Mouse (Mus musculus): ENCODE data around the gene Gys2. TPM values are rescaled to one million over a fixed set of nuclear protein-coding genes. Genes with fewer than 3 reads are reported as not detected.

Gene Gys2
- polyA plus RNA-seq, 1 experiment from 2014 or later = 92.7 TPM

GRCm38 (mm10) chr6:142511516-142512135, 38.7 kb upstream of the Gys2 start:
- H3K27me3 ChIP-seq (ENCODE audit: insufficient read depth, low read length) = no peaks in the 10 kb centered on the region
- peaks cover 5% of the 10 kb centered on the region for H3K4me1 ChIP-seq (ENCODE audit: insufficient read depth)
- H3K4me3 ChIP-seq (ENCODE audit: low read depth, low read length) = no peak overlapping the region
- no peak for TF ChIP-seq EP300 (IDR thresholded peaks at IDR 0.05; ENCODE audit: low read depth)
- no peak for TF ChIP-seq CTCF (IDR thresholded peaks at IDR 0.05; ENCODE audit: low read depth)
- 29% methylated on average over 12 of the region's 12 CpGs for WGBS (ENCODE audit: insufficient replicate concordance)
- no peak for ATAC-seq
- H3K9me3 ChIP-seq (ENCODE audit: low read length) = no peaks in the 10 kb centered on the region
- H3K4me2 ChIP-seq (ENCODE audit: low read depth, low read length) = no peak overlapping the region
- DNase-seq = no peak
- H3K9ac ChIP-seq (replicated peaks) = no peak overlapping the region
- no peaks in the 10 kb centered on the region for H3K36me3 ChIP-seq (replicated peaks; ENCODE audit: insufficient read depth, low read length)
- no peak overlapping the region for H3K27ac ChIP-seq (ENCODE audit: low read depth)

- Histone ChIP-seq H3K27ac (ENCODE audit: low read depth) (no peak overlapping the region), H3K27me3 (ENCODE audit: insufficient read depth, low read length) (no peaks in the 10 kb centered on the region), H3K4me3 (ENCODE audit: low read depth, low read length) (no peak overlapping the region), H3K4me1 (ENCODE audit: insufficient read depth) (peaks cover 5% of the 10 kb centered on the region), H3K9me3 (ENCODE audit: low read length) (no peaks in the 10 kb centered on the region), H3K4me2 (ENCODE audit: low read depth, low read length) (no peak overlapping the region), H3K36me3 (replicated peaks; ENCODE audit: insufficient read depth, low read length) (no peaks in the 10 kb centered on the region), H3K9ac (replicated peaks) (no peak overlapping the region)
- ATAC-seq (no peak), DNase-seq (no peak)
- 45% methylated on average over 4 of the region's 4 CpGs for WGBS (ENCODE audit: insufficient replicate concordance)
- TF ChIP-seq EP300 (IDR thresholded peaks at IDR 0.05; ENCODE audit: low read depth) = no peak
- TF ChIP-seq CTCF (IDR thresholded peaks at IDR 0.05; ENCODE audit: low read depth) = no peak
Observed at GRCm38 (mm10) chr6:142508663-142509062, 35.8 kb upstream of the Gys2 start.

- no peaks in the 10 kb centered on the region for H3K27me3 ChIP-seq (ENCODE audit: insufficient read depth, low read length)
- no peak within 1 kb of the TSS for H3K9ac ChIP-seq (replicated peaks)
Observed at GRCm38 (mm10) chr6:142507785-142508162, 34.9 kb upstream of the Gys2 start, which contains the start of gene Ldhb. Gene Ldhb, minus strand, starts transcription at chr6:142507957.

GRCm38 (mm10) chr6:142507033-142507784, 34.3 kb upstream of the Gys2 start:
- ATAC-seq = peak; percentile 14; the same call in 1 of the 2 replicates
- Histone ChIP-seq H3K36me3 (replicated peaks; ENCODE audit: insufficient read depth, low read length) (no peaks in the 10 kb centered on the region), H3K4me3 (ENCODE audit: low read depth, low read length) (peak overlapping the region; percentile 38), H3K27ac (ENCODE audit: low read depth) (no peak overlapping the region), H3K4me2 (ENCODE audit: low read depth, low read length) (peak overlapping the region; percentile 77), H3K9me3 (ENCODE audit: low read length) (no peaks in the 10 kb centered on the region), H3K4me1 (ENCODE audit: insufficient read depth) (peaks cover 9% of the 10 kb centered on the region), H3K27me3 (ENCODE audit: insufficient read depth, low read length) (no peaks in the 10 kb centered on the region), H3K9ac (replicated peaks) (no peak overlapping the region)
- no peak for DNase-seq
- TF ChIP-seq CTCF (IDR thresholded peaks at IDR 0.05; ENCODE audit: low read depth) (no peak), EP300 (IDR thresholded peaks at IDR 0.05; ENCODE audit: low read depth) (no peak)
- 10% methylated on average over 30 of the region's 30 CpGs for WGBS (ENCODE audit: insufficient replicate concordance)

More at GRCm38 (mm10) chr6:142507785-142508162, 34.9 kb upstream of the Gys2 start, which contains the start of gene Ldhb:
- 1% methylated on average over 19 of the region's 19 CpGs for WGBS (ENCODE audit: insufficient replicate concordance)
- Histone ChIP-seq H3K36me3 (replicated peaks; ENCODE audit: insufficient read depth, low read length) (no peaks in the 10 kb centered on the region), H3K9me3 (ENCODE audit: low read length) (no peaks in the 10 kb centered on the region), H3K27ac (ENCODE audit: low read depth) (no peak within 1 kb of the TSS), H3K4me3 (ENCODE audit: low read depth, low read length) (peak within 1 kb of the TSS; percentile 38), H3K4me2 (ENCODE audit: low read depth, low read length) (peak within 1 kb of the TSS; percentile 77), H3K4me1 (ENCODE audit: insufficient read depth) (peaks cover 7% of the 10 kb centered on the region)
- DNase-seq (peak; percentile 66), ATAC-seq (peak; percentile 81)
- TF ChIP-seq CTCF (IDR thresholded peaks at IDR 0.05; ENCODE audit: low read depth) (no peak), EP300 (IDR thresholded peaks at IDR 0.05; ENCODE audit: low read depth) (no peak)

GRCm38 (mm10) chr6:142506338-142507032, 33.6 kb upstream of the Gys2 start:
- ATAC-seq (no peak), DNase-seq (no peak)
- H3K4me3 ChIP-seq (ENCODE audit: low read depth, low read length) = no peak overlapping the region
- no peaks in the 10 kb centered on the region for H3K9me3 ChIP-seq (ENCODE audit: low read length)
- H3K4me2 ChIP-seq (ENCODE audit: low read depth, low read length) = peak overlapping the region; percentile 77; the same call in 1 of the 2 replicates
- no peak for TF ChIP-seq EP300 (IDR thresholded peaks at IDR 0.05; ENCODE audit: low read depth)
- TF ChIP-seq CTCF (IDR thresholded peaks at IDR 0.05; ENCODE audit: low read depth) = no peak
- no peaks in the 10 kb centered on the region for H3K27me3 ChIP-seq (ENCODE audit: insufficient read depth, low read length)
- H3K36me3 ChIP-seq (replicated peaks; ENCODE audit: insufficient read depth, low read length) = no peaks in the 10 kb centered on the region
- H3K4me1 ChIP-seq (ENCODE audit: insufficient read depth) = peaks cover 9% of the 10 kb centered on the region
- 30% methylated on average over 10 of the region's 10 CpGs for WGBS (ENCODE audit: insufficient replicate concordance)
- H3K9ac ChIP-seq (replicated peaks) = no peak overlapping the region
- no peak overlapping the region for H3K27ac ChIP-seq (ENCODE audit: low read depth)

GRCm38 (mm10) chr6:142503601-142504000, 30.7 kb upstream of the Gys2 start:
- H3K27me3 ChIP-seq (ENCODE audit: insufficient read depth, low read length) = no peaks in the 10 kb centered on the region
- H3K4me2 ChIP-seq (ENCODE audit: low read depth, low read length) = no peak overlapping the region
- peaks cover 9% of the 10 kb centered on the region for H3K4me1 ChIP-seq (ENCODE audit: insufficient read depth)
- 71% methylated on average over 8 of the region's 8 CpGs for WGBS (ENCODE audit: insufficient replicate concordance)
- H3K9ac ChIP-seq (replicated peaks) = no peak overlapping the region
- H3K9me3 ChIP-seq (ENCODE audit: low read length) = no peaks in the 10 kb centered on the region
- no peak for ATAC-seq
- TF ChIP-seq EP300 (IDR thresholded peaks at IDR 0.05; ENCODE audit: low read depth) (no peak), CTCF (IDR thresholded peaks at IDR 0.05; ENCODE audit: low read depth) (no peak)
- H3K4me3 ChIP-seq (ENCODE audit: low read depth, low read length) = no peak overlapping the region
- no peak for DNase-seq
- no peaks in the 10 kb centered on the region for H3K36me3 ChIP-seq (replicated peaks; ENCODE audit: insufficient read depth, low read length)
- no peak overlapping the region for H3K27ac ChIP-seq (ENCODE audit: low read depth)

Measured in liver, postnatal 0 days (tissue).